Mouse (Mus musculus): ENCODE results near the gene Itsn1. TPM values are rescaled to one million over a fixed set of nuclear protein-coding genes. Genes with fewer than 3 reads are reported as not detected.

Gene Itsn1
- 29.6 and 30.4 TPM in 2 replicates for polyA plus RNA-seq (2015; fragmentation: Nextera tagmentation; extraction: Ambion mirVana)

GRCm38 (mm10) chr16:91729066-91729482 lies at the start of gene Itsn1:
Gene Itsn1 (plus strand): TSS chr16:91729281.
- Histone ChIP-seq H3K4me3 (peak within 1 kb of the TSS; percentile 90), H3K9me3 (no peaks in the 10 kb centered on the region), H3K4me1 (peaks cover 30% of the 10 kb centered on the region), H3K27me3 (no peaks in the 10 kb centered on the region), H3K27ac (peak within 1 kb of the TSS; percentile 93), H3K9ac (peak within 1 kb of the TSS; percentile 92), H3K4me2 (peak within 1 kb of the TSS; percentile 75), H3K36me3 (0 out of 2 replicates have a peak, but pooled peaks cover 14% of the 10 kb centered on the region)
- peak; percentile 93 for ATAC-seq (ENCODE audit: insufficient number of reproducible peaks, insufficient read depth, low FRiP score, low TSS enrichment, low read depth)
- under 1% methylated on average over 20 of the region's 33 CpGs for WGBS

GRCm38 (mm10) chr16:91680656-91681055 lies 48.4 kb upstream of the Itsn1 start:
- Histone ChIP-seq H3K4me1 (no peaks in the 10 kb centered on the region), H3K27me3 (no peaks in the 10 kb centered on the region), H3K36me3 (peaks cover 83% of the 10 kb centered on the region), H3K9ac (no peak overlapping the region), H3K27ac (no peak overlapping the region), H3K4me3 (no peak overlapping the region), H3K4me2 (no peak overlapping the region), H3K9me3 (no peaks in the 10 kb centered on the region)
- no peak for ATAC-seq (ENCODE audit: insufficient number of reproducible peaks, insufficient read depth, low FRiP score, low TSS enrichment, low read depth)
- 78% methylated on average over 5 of the region's 5 CpGs for WGBS

GRCm38 (mm10) chr16:91685526-91685925 lies 43.6 kb upstream of the Itsn1 start:
- no peak overlapping the region for H3K4me3 ChIP-seq
- H3K27ac ChIP-seq: no peak overlapping the region
- no peak overlapping the region for H3K4me2 ChIP-seq
- H3K4me1 ChIP-seq: peaks cover 13% of the 10 kb centered on the region
- H3K36me3 ChIP-seq: peaks cover 48% of the 10 kb centered on the region
- H3K9ac ChIP-seq: no peak overlapping the region
- 89% methylated on average over 5 of the region's 5 CpGs for WGBS
- no peaks in the 10 kb centered on the region for H3K9me3 ChIP-seq
- no peak for ATAC-seq (ENCODE audit: insufficient number of reproducible peaks, insufficient read depth, low FRiP score, low TSS enrichment, low read depth)
- no peaks in the 10 kb centered on the region for H3K27me3 ChIP-seq

GRCm38 (mm10) chr16:91686369-91686768 lies 42.7 kb upstream of the Itsn1 start:
- H3K27me3 ChIP-seq: no peaks in the 10 kb centered on the region
- 78% methylated on average over 5 of the region's 5 CpGs for WGBS
- H3K9ac ChIP-seq: no peak overlapping the region
- H3K36me3 ChIP-seq: peaks cover 44% of the 10 kb centered on the region
- H3K4me3 ChIP-seq: no peak overlapping the region
- no peak overlapping the region for H3K27ac ChIP-seq
- H3K4me1 ChIP-seq: peaks cover 13% of the 10 kb centered on the region
- H3K4me2 ChIP-seq: no peak overlapping the region
- ATAC-seq (ENCODE audit: insufficient number of reproducible peaks, insufficient read depth, low FRiP score, low TSS enrichment, low read depth): no peak
- H3K9me3 ChIP-seq: no peaks in the 10 kb centered on the region

GRCm38 (mm10) chr16:91688023-91688618 lies 41.0 kb upstream of the Itsn1 start:
- Histone ChIP-seq H3K9ac (peak overlapping the region; percentile 94), H3K4me1 (peaks cover 13% of the 10 kb centered on the region), H3K36me3 (peaks cover 28% of the 10 kb centered on the region), H3K9me3 (no peaks in the 10 kb centered on the region), H3K27me3 (no peaks in the 10 kb centered on the region), H3K27ac (peak overlapping the region; percentile 66; the same call in 1 of the 2 replicates), H3K4me2 (peak overlapping the region; percentile 79), H3K4me3 (peak overlapping the region; percentile 93)
- WGBS: 1% methylated on average over 51 of the region's 51 CpGs
- ATAC-seq (ENCODE audit: insufficient number of reproducible peaks, insufficient read depth, low FRiP score, low TSS enrichment, low read depth): peak; percentile 27

- no peaks in the 10 kb centered on the region for H3K27me3 ChIP-seq
- H3K4me1 ChIP-seq: peaks cover 13% of the 10 kb centered on the region
- WGBS: under 1% methylated on average over 71 of the region's 71 CpGs
- H3K36me3 ChIP-seq: peaks cover 27% of the 10 kb centered on the region
- H3K4me2 ChIP-seq: peak within 1 kb of the TSS; percentile 79
- peak; percentile 96 for ATAC-seq (ENCODE audit: insufficient number of reproducible peaks, insufficient read depth, low FRiP score, low TSS enrichment, low read depth)
- peak within 1 kb of the TSS; percentile 93 for H3K4me3 ChIP-seq
- H3K27ac ChIP-seq: peak within 1 kb of the TSS; percentile 66; the same call in 1 of the 2 replicates
- H3K9ac ChIP-seq: peak within 1 kb of the TSS; percentile 94
- no peaks in the 10 kb centered on the region for H3K9me3 ChIP-seq
Measured at GRCm38 (mm10) chr16:91688619-91689334, 40.3 kb upstream of the Itsn1 start, which contains the start of gene Donson. Gene Donson (minus strand): TSS chr16:91688770.

- WGBS: 49% methylated on average over 7 of the region's 7 CpGs
- H3K27me3 ChIP-seq: no peaks in the 10 kb centered on the region
- H3K36me3 ChIP-seq: peaks cover 21% of the 10 kb centered on the region
- H3K9me3 ChIP-seq: no peaks in the 10 kb centered on the region
- no peak overlapping the region for H3K27ac ChIP-seq
- peak overlapping the region; percentile 79; the same call in 1 of the 2 replicates for H3K4me2 ChIP-seq
- H3K9ac ChIP-seq: no peak overlapping the region
- no peak overlapping the region for H3K4me3 ChIP-seq
- peaks cover 13% of the 10 kb centered on the region for H3K4me1 ChIP-seq
- ATAC-seq (ENCODE audit: insufficient number of reproducible peaks, insufficient read depth, low FRiP score, low TSS enrichment, low read depth): no peak
Measured at GRCm38 (mm10) chr16:91689791-91690190, 39.3 kb upstream of the Itsn1 start.

GRCm38 (mm10) chr16:91694455-91695084 lies 34.5 kb upstream of the Itsn1 start:
- Histone ChIP-seq H3K9ac (no peak overlapping the region), H3K4me2 (no peak overlapping the region), H3K27ac (no peak overlapping the region), H3K4me1 (no peaks in the 10 kb centered on the region; the same call in 1 of the 2 replicates), H3K4me3 (no peak overlapping the region), H3K27me3 (no peaks in the 10 kb centered on the region), H3K36me3 (peaks cover 32% of the 10 kb centered on the region), H3K9me3 (no peaks in the 10 kb centered on the region)
- ATAC-seq (ENCODE audit: insufficient number of reproducible peaks, insufficient read depth, low FRiP score, low TSS enrichment, low read depth): no peak
- WGBS: 30% methylated on average over 14 of the region's 14 CpGs

GRCm38 (mm10) chr16:91695108-91695755 lies 33.8 kb upstream of the Itsn1 start:
- H3K9me3 ChIP-seq: no peaks in the 10 kb centered on the region
- WGBS: 52% methylated on average over 8 of the region's 8 CpGs
- H3K4me3 ChIP-seq: no peak overlapping the region
- H3K4me2 ChIP-seq: no peak overlapping the region
- no peak overlapping the region for H3K27ac ChIP-seq
- no peak for ATAC-seq (ENCODE audit: insufficient number of reproducible peaks, insufficient read depth, low FRiP score, low TSS enrichment, low read depth)
- no peaks in the 10 kb centered on the region for H3K4me1 ChIP-seq
- H3K27me3 ChIP-seq: no peaks in the 10 kb centered on the region
- no peak overlapping the region for H3K9ac ChIP-seq
- peaks cover 35% of the 10 kb centered on the region for H3K36me3 ChIP-seq

GRCm38 (mm10) chr16:91698995-91699394 lies 30.1 kb upstream of the Itsn1 start:
- peaks cover 59% of the 10 kb centered on the region for H3K36me3 ChIP-seq
- H3K4me1 ChIP-seq: no peaks in the 10 kb centered on the region
- H3K4me3 ChIP-seq: no peak overlapping the region
- no peak for ATAC-seq (ENCODE audit: insufficient number of reproducible peaks, insufficient read depth, low FRiP score, low TSS enrichment, low read depth)
- H3K9me3 ChIP-seq: no peaks in the 10 kb centered on the region
- no peak overlapping the region for H3K27ac ChIP-seq
- H3K27me3 ChIP-seq: no peaks in the 10 kb centered on the region
- no peak overlapping the region for H3K9ac ChIP-seq
- no peak overlapping the region for H3K4me2 ChIP-seq
- WGBS: 89% methylated on average over 1 of the region's 1 CpGs

- Histone ChIP-seq H3K4me2 (no peak overlapping the region), H3K27me3 (no peaks in the 10 kb centered on the region), H3K4me1 (no peaks in the 10 kb centered on the region), H3K36me3 (peaks cover 69% of the 10 kb centered on the region), H3K27ac (no peak overlapping the region), H3K4me3 (no peak overlapping the region), H3K9ac (no peak overlapping the region), H3K9me3 (no peaks in the 10 kb centered on the region)
- ATAC-seq (ENCODE audit: insufficient number of reproducible peaks, insufficient read depth, low FRiP score, low TSS enrichment, low read depth): no peak
- WGBS: 93% methylated on average over 13 of the region's 13 CpGs
Measured at GRCm38 (mm10) chr16:91701908-91702307, 27.2 kb upstream of the Itsn1 start.

All from embryonic facial prominence, embryonic 13.5 days (tissue).